16 mouse cellular contexts compared by ENCODE assay signal in genomic region chr2:94541230-94541905, GRCm38 (mm10).
"Had no signal": no experiment of that assay in that cellular context is flagged by ENCODE, and none has a peak within 500 bp of the region (broad histone marks: within the 10 kb centered on the region; RNA-seq: fewer than 3 reads in every experiment).

No protein-coding gene starts in this region.

- H3K4me1 ChIP-seq: kidney, embryonic 15.5 days; limb, embryonic 15.5 days; liver, embryonic 12.5 days; midbrain, embryonic 10.5 days; neural tube, embryonic 12.5 days had no signal

- H3K9ac ChIP-seq: kidney, embryonic 15.5 days; limb, embryonic 15.5 days; liver, embryonic 12.5 days; lung, embryonic 14.5 days; neural tube, embryonic 12.5 days had no signal

- H3K9me3 ChIP-seq: kidney, embryonic 15.5 days; limb, embryonic 15.5 days; liver, embryonic 12.5 days; midbrain, embryonic 10.5 days; neural tube, embryonic 12.5 days had no signal

- H3K4me3 ChIP-seq: kidney, embryonic 15.5 days; limb, embryonic 15.5 days; liver, embryonic 12.5 days; midbrain, embryonic 10.5 days; neural tube, embryonic 12.5 days had no signal

- H3K4me2 ChIP-seq: kidney, embryonic 15.5 days; limb, embryonic 15.5 days; liver, embryonic 12.5 days; lung, embryonic 14.5 days; neural tube, embryonic 12.5 days had no signal

- H3K27ac ChIP-seq: kidney, embryonic 15.5 days; limb, embryonic 15.5 days; liver, embryonic 12.5 days; midbrain, embryonic 10.5 days; neural tube, embryonic 12.5 days had no signal

- H3K27me3 ChIP-seq: kidney, embryonic 15.5 days; limb, embryonic 15.5 days; liver, embryonic 12.5 days; neural tube, embryonic 12.5 days had no signal

- DNase-seq: kidney, adult 2 months; kidney, postnatal 14 days; lung, embryonic 14.5 days; lung, postnatal 10 days; lung, postnatal 4 days; midbrain, embryonic 14.5 days; right cerebral cortex, postnatal 4 days; spleen, adult 18-20 months; thymus, adult 18-20 months; thymus, postnatal 14 days had no signal

- H3K36me3 ChIP-seq: kidney, embryonic 15.5 days; limb, embryonic 15.5 days; liver, embryonic 12.5 days; midbrain, embryonic 10.5 days; neural tube, embryonic 12.5 days had no signal

- ATAC-seq: intestine, embryonic 16.5 days; liver, embryonic 12.5 days had no signal
